Mouse (Mus musculus): ENCODE results near the gene Olfr371.

The Olfr371 gene

DNA sequence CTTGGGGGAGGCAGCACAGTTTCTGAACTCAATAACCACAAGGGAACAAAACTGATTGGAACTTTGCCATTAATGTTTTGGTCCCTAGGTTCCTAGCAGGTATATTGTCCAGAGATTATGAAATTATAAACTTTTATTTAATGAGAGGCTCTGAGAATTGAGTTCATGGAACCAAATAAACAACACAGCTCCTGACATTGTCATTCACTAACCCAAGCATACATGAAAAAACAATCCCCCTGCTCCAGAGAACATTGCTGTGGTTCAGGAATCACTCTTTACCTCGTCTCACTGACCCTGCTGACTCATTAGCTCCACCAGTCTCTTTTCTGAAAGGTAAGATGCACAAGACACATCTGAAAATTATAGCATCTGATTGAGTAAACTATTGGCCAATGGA, at the start of gene Olfr371:
TSS of gene Olfr371 (plus strand) at position 301 of the 400 bp plus-strand sequence.
- no peak for DNase-seq

DNA sequence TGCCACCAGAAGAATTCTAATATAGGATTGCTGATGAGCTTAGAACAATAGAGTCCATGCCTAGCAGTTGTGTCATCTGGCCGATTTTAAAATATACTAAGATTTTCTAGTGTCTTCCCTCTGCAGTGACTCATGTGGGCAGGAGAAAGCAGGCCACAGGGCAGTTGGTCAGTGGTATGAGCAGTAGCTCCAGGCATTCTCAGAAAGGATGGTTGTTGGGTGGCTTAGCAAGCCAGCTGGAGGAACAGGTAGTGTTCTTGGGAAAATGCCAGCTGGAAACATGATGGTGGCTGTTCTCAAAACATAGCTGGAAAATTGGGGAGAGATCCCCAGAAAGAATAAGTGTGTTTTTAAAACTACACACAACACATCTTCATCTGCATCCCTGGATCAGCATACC, 33.4 kb upstream of the Olfr371 start:
- no peak for DNase-seq

DNA sequence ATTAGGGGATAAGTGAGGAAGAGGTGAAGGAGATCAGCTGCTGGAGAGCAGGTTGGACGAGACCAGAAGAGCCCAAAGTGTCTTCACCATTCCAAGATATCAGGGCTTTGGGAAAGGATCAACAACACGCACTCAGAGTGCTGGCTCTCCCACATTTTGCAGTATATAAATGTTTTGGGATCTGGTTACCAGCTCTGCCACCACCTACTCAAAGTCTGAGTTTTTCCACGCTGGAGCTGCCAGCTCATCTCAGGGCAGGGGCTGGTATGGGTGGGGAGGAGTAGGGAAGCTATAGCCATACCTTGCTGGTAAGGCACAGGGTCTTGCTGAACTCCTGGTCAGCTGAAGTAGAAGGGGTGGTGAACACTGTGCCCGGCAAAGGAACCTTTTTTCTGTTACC, 5.6 kb upstream of the Olfr371 start:
- peak; percentile 23 for DNase-seq

DNA sequence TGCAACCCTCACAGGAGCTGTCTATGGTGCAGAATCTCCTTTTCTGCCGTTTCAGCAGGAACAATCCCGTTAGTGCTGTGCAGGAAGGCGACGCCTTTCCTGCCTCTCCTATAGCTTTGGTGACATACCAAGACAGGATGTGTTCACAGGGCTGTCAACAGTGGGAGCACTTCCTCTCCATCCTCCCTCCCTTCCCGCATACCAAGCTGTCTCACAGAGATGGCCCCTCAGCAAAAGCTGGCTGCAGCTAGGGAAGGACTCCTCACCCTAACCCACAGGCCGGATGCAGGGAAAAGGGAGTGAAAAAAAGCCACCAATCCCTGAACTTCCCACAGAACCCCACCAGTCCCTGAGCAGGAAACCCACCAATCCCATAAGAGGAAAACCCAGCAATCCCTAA, 4.8 kb upstream of the Olfr371 start:
- DNase-seq, result no peak

DNA sequence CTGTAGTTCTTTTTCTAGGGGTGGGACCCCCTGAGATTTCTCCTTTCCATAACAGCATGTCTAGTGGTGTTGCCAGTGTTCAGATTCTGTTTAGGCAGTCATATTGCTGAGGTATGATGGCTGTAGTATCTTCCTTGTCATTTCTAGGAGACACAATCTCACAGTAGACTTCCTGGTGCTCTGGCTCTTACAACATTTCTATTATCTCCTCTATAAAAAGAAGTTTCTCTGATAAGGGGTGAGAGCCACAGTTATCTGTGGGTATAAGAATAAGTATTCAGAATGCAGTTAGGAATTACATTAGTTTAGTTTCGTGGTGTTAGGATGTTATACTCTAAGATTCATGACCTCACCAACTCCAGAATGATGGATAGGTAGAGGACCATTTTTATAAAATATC, 1.5 kb downstream of the Olfr371 start:
- no peak for DNase-seq
